Mouse (Mus musculus) liver, adult 2 months (tissue): ENCODE results near the gene Sh3bp1.

ENCODE experiments used
- CTCF ChIP-seq: fragments of 200-500 bp; IDR thresholded peaks from 2 replicates; pipeline ENCODE4 v1.5.1; 2011; ENCODE audit warnings: low read depth, low read length, control low read depth
- POLR2A ChIP-seq: fragments of 200-500 bp; IDR thresholded peaks from 2 replicates; pipeline ENCODE4 v1.6.1; 2011; ENCODE audit warnings: low read length, control low read depth; ENCODE audit not compliant: insufficient read depth; ENCODE audit errors: extremely low read depth

DNA sequence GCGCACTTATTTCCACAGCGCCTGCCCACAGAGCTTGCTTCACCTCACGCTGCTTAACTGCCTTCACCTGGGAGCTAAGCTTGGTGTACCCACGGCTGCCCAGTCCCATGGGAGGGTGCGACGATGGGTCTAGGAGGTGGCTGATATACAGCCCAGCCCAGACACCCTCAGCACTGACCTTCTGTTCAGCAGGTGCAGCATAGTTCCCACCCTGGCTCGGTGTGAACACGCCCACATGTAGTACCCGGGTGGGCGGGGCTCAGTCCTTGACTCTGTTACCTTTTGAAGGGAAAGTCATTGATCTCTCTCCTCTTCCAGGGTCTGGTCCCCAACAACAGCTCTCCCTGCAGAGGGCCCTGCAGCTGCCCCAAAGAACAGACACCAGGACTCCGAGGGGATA lies 60.0 kb downstream of the Sh3bp1 start:
- TF ChIP-seq CTCF (no peak), POLR2A (no peak)
